Mouse (Mus musculus): ENCODE data around the gene Rhbdl1. TPM values are rescaled to one million over a fixed set of nuclear protein-coding genes. Genes with fewer than 3 reads are reported as not detected.

Gene Rhbdl1
- polyA plus RNA-seq, 1 experiment from 2014 or later = 1.4 TPM

GRCm38 (mm10) chr17:25791843-25792527 is 45.1 kb downstream of the Rhbdl1 start:
- Histone ChIP-seq H3K4me3 (ENCODE audit: low read depth, low read length) (peak overlapping the region; percentile 83), H3K4me2 (replicated peaks; ENCODE audit: low read depth) (peak overlapping the region; percentile 85), H3K27me3 (replicated peaks; ENCODE audit: control insufficient read depth, insufficient read depth, low read length) (no peaks in the 10 kb centered on the region), H3K9ac (ENCODE audit: low read depth, low read length) (peak overlapping the region; percentile 76), H3K27ac (ENCODE audit: low read depth, low read length) (peak overlapping the region; percentile 99), H3K36me3 (ENCODE audit: control insufficient read depth, insufficient read depth) (peaks cover 19% of the 10 kb centered on the region; the same call in 1 of the 2 replicates), H3K9me3 (ENCODE audit: control insufficient read depth) (no peaks in the 10 kb centered on the region), H3K4me1 (replicated peaks; ENCODE audit: control insufficient read depth, insufficient read depth, low read length) (peaks cover 19% of the 10 kb centered on the region; the same call in 1 of the 2 replicates)
- peak; percentile 92 for ATAC-seq
- TF ChIP-seq CTCF (IDR thresholded peaks at IDR 0.05; ENCODE audit: low read depth) = no peak
- under 1% methylated on average over 45 of the region's 45 CpGs for WGBS

DNA sequence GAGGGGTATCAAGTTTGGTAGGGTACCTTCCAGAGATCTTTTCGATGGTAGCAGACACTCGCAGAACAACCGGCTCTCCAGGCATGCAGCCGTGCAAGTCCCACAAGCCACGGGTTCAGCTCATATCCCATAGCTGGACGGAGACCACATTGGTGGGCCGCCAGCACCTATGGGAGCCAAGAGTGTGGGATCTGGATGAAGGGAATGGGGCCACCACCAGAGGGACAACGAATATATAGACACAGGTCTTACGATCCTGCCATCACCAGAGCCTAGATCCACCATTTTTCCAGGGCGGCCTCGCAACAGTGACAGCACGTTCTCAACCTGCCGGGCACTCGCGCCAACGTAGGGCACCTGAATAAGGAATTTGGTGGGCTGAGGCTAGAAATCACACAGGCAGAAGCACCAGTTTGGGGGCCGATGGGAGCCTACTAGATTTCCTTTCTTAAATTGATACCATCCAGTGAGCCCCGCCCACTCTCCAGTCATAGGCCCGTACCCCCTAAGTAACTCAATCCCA is 45.7 kb downstream of the Rhbdl1 start:
- H3K4me3 ChIP-seq (ENCODE audit: low read depth, low read length) = peak overlapping the region; percentile 83

DNA sequence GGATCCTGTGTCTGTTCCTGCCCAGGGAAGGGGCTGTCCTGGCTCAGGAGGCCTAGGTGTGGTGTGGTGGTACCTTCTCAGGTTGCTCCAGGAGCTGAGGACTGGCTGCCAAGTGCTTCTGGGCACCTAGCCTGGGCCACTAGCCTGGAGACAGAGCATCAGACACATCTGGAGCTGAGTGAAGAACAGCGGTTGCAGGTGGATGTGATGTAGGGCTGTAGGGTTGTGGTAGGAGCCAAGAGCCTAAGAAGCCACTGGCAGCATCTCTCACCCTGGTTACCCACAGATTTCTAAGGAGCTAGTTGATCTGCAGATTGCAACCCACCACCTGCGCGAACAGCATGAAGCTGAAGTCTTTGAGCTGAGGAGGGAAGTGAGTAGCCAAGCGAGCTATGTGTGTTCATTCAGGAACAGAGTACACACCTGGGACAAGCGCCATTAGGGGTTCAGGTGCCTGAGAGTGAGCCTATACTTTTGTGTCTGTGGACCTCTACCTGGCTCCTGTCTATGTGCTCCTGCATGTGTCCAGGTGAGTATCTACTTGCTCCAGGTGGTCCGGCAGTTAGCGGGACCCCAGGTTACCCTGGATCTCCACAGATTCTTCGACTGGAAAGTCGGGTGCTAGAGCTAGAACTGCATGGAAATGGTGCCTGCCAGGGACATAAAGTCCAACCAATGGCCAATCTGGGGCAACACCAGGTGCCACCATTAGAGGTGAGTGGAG is 50.2 kb downstream of the Rhbdl1 start:
- WGBS = 89% methylated on average over 9 of the region's 9 CpGs
- H3K4me3 ChIP-seq (ENCODE audit: low read depth, low read length) = no peak overlapping the region
- no peak overlapping the region for H3K9ac ChIP-seq (ENCODE audit: low read depth, low read length)
- no peaks in the 10 kb centered on the region for H3K9me3 ChIP-seq (ENCODE audit: control insufficient read depth)
- no peak for TF ChIP-seq CTCF (IDR thresholded peaks at IDR 0.05; ENCODE audit: low read depth)
- ATAC-seq = no peak
- H3K27ac ChIP-seq (ENCODE audit: low read depth, low read length) = no peak overlapping the region
- no peak overlapping the region for H3K4me2 ChIP-seq (replicated peaks; ENCODE audit: low read depth)
- no peaks in the 10 kb centered on the region for H3K27me3 ChIP-seq (replicated peaks; ENCODE audit: control insufficient read depth, insufficient read depth, low read length)
- H3K36me3 ChIP-seq (ENCODE audit: control insufficient read depth, insufficient read depth) = peaks cover 32% of the 10 kb centered on the region; the same call in 1 of the 2 replicates
- H3K4me1 ChIP-seq (replicated peaks; ENCODE audit: control insufficient read depth, insufficient read depth, low read length) = peaks cover 10% of the 10 kb centered on the region; the same call in 1 of the 2 replicates

More for the DNA sequence above, 45.7 kb downstream of the Rhbdl1 start:
- H3K4me2 ChIP-seq (replicated peaks; ENCODE audit: low read depth) = peak overlapping the region; percentile 85
- ATAC-seq = no peak
- peaks cover 19% of the 10 kb centered on the region; the same call in 1 of the 2 replicates for H3K4me1 ChIP-seq (replicated peaks; ENCODE audit: control insufficient read depth, insufficient read depth, low read length)
- 20% methylated on average over 19 of the region's 19 CpGs for WGBS
- H3K9me3 ChIP-seq (ENCODE audit: control insufficient read depth) = no peaks in the 10 kb centered on the region
- H3K27ac ChIP-seq (ENCODE audit: low read depth, low read length) = peak overlapping the region; percentile 99
- H3K9ac ChIP-seq (ENCODE audit: low read depth, low read length) = peak overlapping the region; percentile 76
- peaks cover 19% of the 10 kb centered on the region; the same call in 1 of the 2 replicates for H3K36me3 ChIP-seq (ENCODE audit: control insufficient read depth, insufficient read depth)
- no peaks in the 10 kb centered on the region for H3K27me3 ChIP-seq (replicated peaks; ENCODE audit: control insufficient read depth, insufficient read depth, low read length)
- 0 out of 2 replicates have a peak, but pooled peaks have one; percentile 30 for TF ChIP-seq CTCF (IDR thresholded peaks at IDR 0.05; ENCODE audit: low read depth)

DNA sequence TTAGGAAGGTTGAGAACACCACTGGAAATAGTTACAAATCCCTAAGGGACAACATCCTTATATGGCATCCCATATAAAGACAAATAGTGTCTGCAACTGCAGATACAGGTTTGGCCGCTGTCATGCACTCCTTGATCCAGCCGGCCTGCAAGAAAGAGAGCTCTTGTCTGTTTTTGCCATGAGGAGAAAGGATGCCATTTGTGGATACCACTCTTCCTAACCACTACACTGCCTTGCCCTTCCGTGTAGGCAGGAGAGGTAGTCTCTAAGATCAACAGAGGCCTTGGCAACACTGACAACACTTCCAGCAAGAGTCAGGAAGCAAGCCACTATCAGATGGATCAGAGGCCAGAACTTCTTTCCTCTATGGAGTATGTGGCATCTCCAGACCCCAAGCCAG is 50.8 kb downstream of the Rhbdl1 start, which contains the start of gene Ccdc78:
Ccdc78 (plus strand) TSS at position 301 of the 400 bp plus-strand sequence.
- H3K27ac ChIP-seq (ENCODE audit: low read depth, low read length) = no peak within 1 kb of the TSS
- H3K9me3 ChIP-seq (ENCODE audit: control insufficient read depth) = no peaks in the 10 kb centered on the region
- H3K27me3 ChIP-seq (replicated peaks; ENCODE audit: control insufficient read depth, insufficient read depth, low read length) = no peaks in the 10 kb centered on the region
- 76% methylated on average over 3 of the region's 3 CpGs for WGBS
- ATAC-seq = no peak
- peak within 1 kb of the TSS; percentile 88 for H3K4me2 ChIP-seq (replicated peaks; ENCODE audit: low read depth)
- H3K4me3 ChIP-seq (ENCODE audit: low read depth, low read length) = peak within 1 kb of the TSS; percentile 65
- peaks cover 6% of the 10 kb centered on the region; the same call in 1 of the 2 replicates for H3K4me1 ChIP-seq (replicated peaks; ENCODE audit: control insufficient read depth, insufficient read depth, low read length)
- no peak for TF ChIP-seq CTCF (IDR thresholded peaks at IDR 0.05; ENCODE audit: low read depth)
- H3K9ac ChIP-seq (ENCODE audit: low read depth, low read length) = peak within 1 kb of the TSS; percentile 55; the same call in 1 of the 2 replicates
- peaks cover 38% of the 10 kb centered on the region; the same call in 1 of the 2 replicates for H3K36me3 ChIP-seq (ENCODE audit: control insufficient read depth, insufficient read depth)

- Histone ChIP-seq H3K36me3 (ENCODE audit: control insufficient read depth, insufficient read depth) (peaks cover 48% of the 10 kb centered on the region; the same call in 1 of the 2 replicates), H3K27ac (ENCODE audit: low read depth, low read length) (no peak within 1 kb of the TSS; the same call in 1 of the 2 replicates), H3K9ac (ENCODE audit: low read depth, low read length) (peak within 1 kb of the TSS; percentile 55), H3K4me2 (replicated peaks; ENCODE audit: low read depth) (peak within 1 kb of the TSS; percentile 88), H3K4me1 (replicated peaks; ENCODE audit: control insufficient read depth, insufficient read depth, low read length) (peaks cover 6% of the 10 kb centered on the region; the same call in 1 of the 2 replicates), H3K4me3 (ENCODE audit: low read depth, low read length) (peak within 1 kb of the TSS; percentile 65), H3K27me3 (replicated peaks; ENCODE audit: control insufficient read depth, insufficient read depth, low read length) (no peaks in the 10 kb centered on the region), H3K9me3 (ENCODE audit: control insufficient read depth) (no peaks in the 10 kb centered on the region)
- peak; percentile 14; the same call in 1 of the 2 replicates for TF ChIP-seq CTCF (IDR thresholded peaks at IDR 0.05; ENCODE audit: low read depth)
- peak; percentile 80 for ATAC-seq
- WGBS = under 1% methylated on average over 23 of the region's 23 CpGs
Measured at GRCm38 (mm10) chr17:25785281-25785745, 51.8 kb downstream of the Rhbdl1 start, which contains the start of gene Haghl. Gene Haghl, minus strand, starts transcription at chr17:25785673.

Small RNA genes lying within 50 kb of the gene (microRNA-seq; reads per million reads assigned to microRNA genes)
- not detected for gene Mir3082

Other genes with a start within 250 kb of the Rhbdl1 start
- 0.92 and 0.95 TPM in 2 replicates for gene Gng13, start 120.1 kb downstream of the Rhbdl1 start, polyA plus RNA-seq (2015; fragmentation: Nextera tagmentation; extraction: Ambion mirVana)
- 4.3 and 6.1 TPM in 2 replicates for gene Chtf18, start 109.9 kb downstream of the Rhbdl1 start, polyA plus RNA-seq (2015; fragmentation: Nextera tagmentation; extraction: Ambion mirVana)
- gene Rpusd1, start 109.6 kb downstream of the Rhbdl1 start, polyA plus RNA-seq (2015; fragmentation: Nextera tagmentation; extraction: Ambion mirVana) = 6.7 and 7.2 TPM in 2 replicates
- gene Mslnl, start 101.3 kb downstream of the Rhbdl1 start, polyA plus RNA-seq (2015; fragmentation: Nextera tagmentation; extraction: Ambion mirVana) = not detected in 2 replicates
- gene Msln, start 82.9 kb downstream of the Rhbdl1 start, polyA plus RNA-seq (2015; fragmentation: Nextera tagmentation; extraction: Ambion mirVana) = 48.2 and 57.0 TPM in 2 replicates
- 20.2 and 21.7 TPM in 2 replicates for gene Narfl, start 63.5 kb downstream of the Rhbdl1 start, polyA plus RNA-seq (2015; fragmentation: Nextera tagmentation; extraction: Ambion mirVana)
- 28.2 and 31.4 TPM in 2 replicates for gene Haghl, start 51.6 kb downstream of the Rhbdl1 start, polyA plus RNA-seq (2015; fragmentation: Nextera tagmentation; extraction: Ambion mirVana)
- gene Ccdc78, start 50.7 kb downstream of the Rhbdl1 start, polyA plus RNA-seq (2015; fragmentation: Nextera tagmentation; extraction: Ambion mirVana) = 0.09 and 0.18 TPM in 2 replicates
- gene Fam173a, start 44.4 kb downstream of the Rhbdl1 start, polyA plus RNA-seq (2015; fragmentation: Nextera tagmentation; extraction: Ambion mirVana) = 127 and 129 TPM in 2 replicates
- gene AC134908.4, start 41.6 kb downstream of the Rhbdl1 start, polyA plus RNA-seq (2015; fragmentation: Nextera tagmentation; extraction: Ambion mirVana) = not detected in 2 replicates
- gene Metrn, start 40.2 kb downstream of the Rhbdl1 start, polyA plus RNA-seq (2015; fragmentation: Nextera tagmentation; extraction: Ambion mirVana) = 21.4 and 23.5 TPM in 2 replicates
- gene Fbxl16, start 28.2 kb downstream of the Rhbdl1 start, polyA plus RNA-seq (2015; fragmentation: Nextera tagmentation; extraction: Ambion mirVana) = 1.1 and 1.5 TPM in 2 replicates
- gene Wdr24, start 13.7 kb downstream of the Rhbdl1 start, polyA plus RNA-seq (2015; fragmentation: Nextera tagmentation; extraction: Ambion mirVana) = 9.6 and 10.2 TPM in 2 replicates
- 22.7 and 23.0 TPM in 2 replicates for gene Jmjd8, start 8.4 kb downstream of the Rhbdl1 start, polyA plus RNA-seq (2015; fragmentation: Nextera tagmentation; extraction: Ambion mirVana)
- gene Stub1, start 3.9 kb downstream of the Rhbdl1 start, polyA plus RNA-seq (2015; fragmentation: Nextera tagmentation; extraction: Ambion mirVana) = 245 and 246 TPM in 2 replicates
- 0.54 and 0.90 TPM in 2 replicates for gene Gm20683, start 4.5 kb upstream of the Rhbdl1 start, polyA plus RNA-seq (2015; fragmentation: Nextera tagmentation; extraction: Ambion mirVana)
- 18.1 and 20.4 TPM in 2 replicates for gene Rhot2, start 7.6 kb upstream of the Rhbdl1 start, polyA plus RNA-seq (2015; fragmentation: Nextera tagmentation; extraction: Ambion mirVana)
- gene Wdr90, start 24.2 kb upstream of the Rhbdl1 start, polyA plus RNA-seq (2015; fragmentation: Nextera tagmentation; extraction: Ambion mirVana) = 2.5 and 2.9 TPM in 2 replicates
- gene Mcrip2, start 31.5 kb upstream of the Rhbdl1 start, polyA plus RNA-seq (2015; fragmentation: Nextera tagmentation; extraction: Ambion mirVana) = 51.0 and 55.9 TPM in 2 replicates
- 46.6 and 51.7 TPM in 2 replicates for gene Mettl26, start 37.8 kb upstream of the Rhbdl1 start, polyA plus RNA-seq (2015; fragmentation: Nextera tagmentation; extraction: Ambion mirVana)
- gene Wfikkn1, start 43.6 kb upstream of the Rhbdl1 start, polyA plus RNA-seq (2015; fragmentation: Nextera tagmentation; extraction: Ambion mirVana) = 0.14 and 0.27 TPM in 2 replicates
- 15.8 and 16.9 TPM in 2 replicates for gene Rab40c, start 82.4 kb upstream of the Rhbdl1 start, polyA plus RNA-seq (2015; fragmentation: Nextera tagmentation; extraction: Ambion mirVana)
- 34.9 and 37.2 TPM in 2 replicates for gene Pigq, start 107.6 kb upstream of the Rhbdl1 start, polyA plus RNA-seq (2015; fragmentation: Nextera tagmentation; extraction: Ambion mirVana)
- not detected in 2 replicates for gene Nhlrc4, start 107.7 kb upstream of the Rhbdl1 start, polyA plus RNA-seq (2015; fragmentation: Nextera tagmentation; extraction: Ambion mirVana)
- gene A930017K11Rik, start 115.3 kb upstream of the Rhbdl1 start, polyA plus RNA-seq (2015; fragmentation: Nextera tagmentation; extraction: Ambion mirVana) = 0.05 and 0.09 TPM in 2 replicates
- gene Capn15, start 148.5 kb upstream of the Rhbdl1 start, polyA plus RNA-seq (2015; fragmentation: Nextera tagmentation; extraction: Ambion mirVana) = 29.5 and 37.4 TPM in 2 replicates
- gene Rab11fip3, start 232.3 kb upstream of the Rhbdl1 start, polyA plus RNA-seq (2015; fragmentation: Nextera tagmentation; extraction: Ambion mirVana) = 32.3 and 37.5 TPM in 2 replicates